Mouse (Mus musculus) small intestine, adult 2 months (tissue): ENCODE results near the gene Hspa1l.

Experiments
- CTCF ChIP-seq: fragments of 200-500 bp; IDR thresholded peaks from 2 replicates; pipeline ENCODE4 v1.5.1; 2012; ENCODE audit warnings: low read depth, mild to moderate bottlenecking, control low read depth, inconsistent platforms, low read length, moderate library complexity, mixed read lengths; ENCODE audit not compliant: insufficient replicate concordance, insufficient read length; ENCODE audit errors: extremely low read depth
- POLR2A ChIP-seq: fragments of 200-500 bp; IDR thresholded peaks from 2 replicates; pipeline ENCODE4 v1.6.1; 2012; ENCODE audit warnings: low read depth, mild to moderate bottlenecking, control low read depth, inconsistent platforms, low read length, moderate library complexity

DNA sequence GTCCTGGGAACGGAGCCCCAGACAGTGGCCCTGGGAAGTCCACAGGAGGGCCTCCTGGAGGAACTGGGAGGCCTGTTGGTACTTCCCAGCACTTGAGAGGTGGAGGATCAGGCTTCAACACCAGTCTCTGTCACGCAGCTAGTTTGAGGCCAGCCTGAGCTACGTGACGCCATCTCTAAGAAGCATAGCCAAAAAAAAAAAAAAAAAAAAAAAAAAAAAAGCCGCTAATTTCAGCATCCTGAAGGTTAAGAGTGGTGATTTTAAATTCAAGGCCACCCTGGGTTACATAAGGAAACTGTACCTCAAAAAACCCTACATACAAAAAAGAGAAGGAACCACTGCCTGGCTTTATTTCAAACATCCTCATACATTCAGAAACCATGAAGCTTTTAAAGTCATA, 48.2 kb upstream of the Hspa1l start:
- TF ChIP-seq CTCF (no peak), POLR2A (no peak)
